Mouse (Mus musculus) MEL-GATA-1-ER (cell line): ENCODE measurements around the gene Scp2.
A peak's percentile ranks its signal among the peaks of the same experiment; 100 is the strongest.
"Not testable (repeated sequence)": the region's sequence is repeated elsewhere in the genome, so short reads cannot be mapped to it uniquely, and the experiment has no call there.

Experiments
- DNase-seq: peaks from one replicate; pipeline ENCODE4 v3.0.0-alpha.2; 2012; ENCODE audit warnings: low read depth; ENCODE audit errors: extremely low read depth

The Scp2 gene

DNA sequence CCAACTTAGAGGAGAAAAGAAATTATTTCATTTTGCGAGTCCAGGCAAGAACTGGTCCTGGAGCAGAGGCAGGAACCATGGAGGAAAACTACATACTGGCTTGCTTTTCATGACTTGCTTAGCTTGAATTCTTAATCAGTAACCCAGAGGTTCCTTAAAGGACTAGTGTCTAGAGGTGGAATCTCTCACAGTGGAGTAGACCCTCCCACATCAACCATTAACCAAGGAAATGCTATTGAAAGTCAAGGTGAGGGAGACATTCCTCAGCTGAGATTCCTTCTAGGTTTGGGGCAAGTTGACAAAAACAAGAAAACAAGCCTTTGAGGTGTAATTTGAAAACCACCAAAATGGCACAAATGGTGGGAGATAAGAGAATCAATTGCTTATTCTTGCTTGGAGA lies at the start of gene Scp2:
Scp2 (minus strand) TSS at position 119 of the 400 bp plus-strand sequence.
- no peak for DNase-seq

- peak; percentile 43 for DNase-seq
Observed at GRCm38 (mm10) chr4:108192821-108193323, 48.1 kb upstream of the Scp2 start.

DNA sequence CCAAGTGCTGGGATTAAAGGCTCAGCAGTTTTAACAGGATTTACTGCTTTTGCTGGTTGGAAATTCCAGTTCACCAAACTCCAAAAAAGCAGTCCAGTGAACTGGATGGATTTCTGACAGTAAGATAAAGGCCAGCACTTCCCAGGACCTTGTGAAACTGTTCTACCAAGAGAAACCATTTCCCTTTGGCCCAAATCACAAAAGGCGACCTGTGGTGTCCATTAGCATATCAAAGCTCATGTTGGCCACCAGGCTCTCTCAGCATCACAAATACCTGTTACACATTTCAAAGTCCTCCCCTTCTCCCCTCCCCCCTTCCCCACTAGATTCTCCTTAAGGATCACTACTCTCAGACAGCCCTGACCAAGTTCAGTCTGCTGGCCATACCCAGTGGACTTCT lies 37.5 kb upstream of the Scp2 start:
- no peak for DNase-seq

DNA sequence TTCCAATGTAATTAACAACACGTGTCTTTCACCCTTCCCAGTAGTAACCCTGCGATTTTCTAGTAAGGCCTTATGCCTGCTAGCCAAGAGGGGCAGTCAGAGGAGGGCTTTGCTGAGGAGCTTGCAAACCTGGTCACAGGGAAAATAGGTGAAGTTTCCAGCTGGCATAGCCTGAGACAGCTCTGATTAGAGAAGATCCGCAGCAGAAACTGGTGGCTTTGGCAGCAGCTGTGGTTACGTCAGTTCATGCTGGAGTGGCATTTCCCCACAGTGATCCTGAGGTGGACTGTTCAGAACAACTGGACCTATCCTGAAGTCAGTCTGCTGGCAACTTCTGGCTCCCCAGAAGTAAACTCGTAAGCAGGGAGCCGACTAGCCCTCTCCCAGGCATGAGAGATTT lies 23.3 kb upstream of the Scp2 start:
- DNase-seq, result no peak

DNA sequence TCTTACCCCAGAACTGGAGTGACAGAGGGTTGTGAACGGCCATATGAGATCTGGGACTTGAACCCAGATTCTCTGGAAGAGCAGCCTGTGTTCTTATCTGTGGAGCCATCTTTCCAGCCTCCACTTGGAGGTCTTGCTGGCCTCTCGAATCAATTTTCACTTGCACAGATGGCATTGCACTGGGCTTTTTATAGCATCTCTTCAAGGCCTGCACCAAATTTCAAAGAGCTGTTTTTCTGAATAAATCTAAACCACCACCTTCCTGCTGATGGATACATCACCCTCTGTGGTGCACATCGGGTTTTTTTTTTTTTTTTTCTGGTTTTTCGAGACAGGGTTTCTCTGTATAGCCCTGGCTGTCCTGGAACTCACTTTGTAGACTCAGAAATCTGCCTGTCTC lies 22.1 kb upstream of the Scp2 start:
- no peak for DNase-seq

- DNase-seq, result no peak
Observed at GRCm38 (mm10) chr4:108165152-108165895, 20.5 kb upstream of the Scp2 start, which contains the start of gene Echdc2. Gene Echdc2, plus strand, starts transcription at chr4:108165437.

DNA sequence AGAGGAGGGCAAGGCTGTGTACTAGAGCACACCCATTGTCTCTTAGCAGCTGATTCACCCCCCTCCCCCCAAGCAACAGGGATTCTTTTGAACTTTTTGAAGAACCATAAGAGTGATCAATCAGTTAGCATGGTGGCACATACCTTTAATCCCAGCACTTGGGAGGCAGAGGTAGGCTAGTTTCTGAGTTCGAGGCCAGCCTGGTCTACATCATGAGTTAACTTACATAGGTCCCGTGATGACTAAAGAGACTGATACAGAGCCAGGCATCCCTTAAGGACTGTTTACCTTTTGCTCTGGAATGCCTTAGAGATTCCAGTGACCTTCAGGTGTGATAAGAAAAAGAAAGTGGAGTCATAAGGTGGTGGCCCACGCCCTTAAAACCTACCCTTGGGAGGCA lies 18.5 kb upstream of the Scp2 start:
- DNase-seq, result no peak

GRCm38 (mm10) chr4:108161936-108162335 lies 17.1 kb upstream of the Scp2 start:
- no peak for DNase-seq

DNA sequence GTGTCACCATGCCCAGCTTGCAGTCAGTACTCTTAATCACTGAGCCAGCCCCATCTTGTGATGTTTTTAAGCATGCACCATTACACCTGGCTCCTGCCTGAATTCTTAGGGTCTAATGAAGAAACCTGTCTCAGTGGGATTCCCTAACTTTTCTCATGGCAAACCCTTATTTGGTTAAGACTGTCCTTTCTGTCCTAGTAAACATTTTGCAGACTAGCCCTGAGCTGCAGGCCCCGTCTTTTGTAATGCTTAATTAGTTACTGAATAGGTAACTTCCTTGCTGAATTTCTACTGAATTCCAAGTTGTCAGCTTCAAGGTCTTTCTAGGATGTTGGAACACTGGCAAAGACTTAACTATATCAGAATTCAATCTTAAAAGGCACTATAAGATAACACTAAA lies 10.3 kb upstream of the Scp2 start:
- DNase-seq, result not testable (repeated sequence)

DNA sequence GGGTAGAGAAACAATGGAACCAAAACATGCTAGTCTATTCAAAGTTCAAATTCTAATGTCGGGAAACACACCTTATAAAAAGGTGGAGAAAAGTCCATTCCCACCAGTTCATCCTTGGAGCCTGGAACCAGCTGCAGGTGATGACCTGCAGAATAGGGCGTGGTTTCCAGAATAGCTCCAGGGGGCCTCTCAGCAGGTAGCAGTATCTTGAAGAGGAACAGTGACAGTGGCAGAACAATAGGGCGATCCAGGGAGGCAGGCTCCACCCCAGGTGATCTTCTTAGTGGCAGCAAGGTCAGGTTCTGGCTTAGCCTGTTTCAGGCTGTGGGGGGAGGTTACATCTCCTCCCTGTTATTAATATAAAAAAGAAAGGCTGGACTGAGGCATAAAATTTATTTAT lies 756 bp upstream of the Scp2 start:
- DNase-seq, result not testable (repeated sequence)

DNA sequence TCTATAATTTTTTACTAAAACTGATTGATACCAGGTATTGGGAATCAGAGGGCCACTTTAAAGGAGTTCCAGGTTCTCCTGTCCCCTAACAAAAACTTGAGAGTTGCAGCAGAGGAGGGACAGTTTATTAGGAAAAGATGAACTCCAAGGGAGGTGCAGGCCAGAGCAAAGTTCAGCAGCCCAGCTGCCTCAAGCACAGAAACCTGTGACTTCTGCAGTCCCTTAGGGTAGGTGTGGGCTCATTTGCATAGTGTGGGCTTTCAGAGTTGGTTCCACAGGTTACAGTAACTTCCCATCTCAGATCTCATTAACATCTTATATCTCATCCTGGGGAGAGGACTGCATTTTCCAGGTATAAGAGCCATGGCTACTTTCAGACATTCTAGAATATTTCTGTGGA lies 1.0 kb downstream of the Scp2 start:
- DNase-seq, result no peak

GRCm38 (mm10) chr4:108143178-108143577 lies 1.6 kb downstream of the Scp2 start:
- DNase-seq, result not testable (repeated sequence)

DNA sequence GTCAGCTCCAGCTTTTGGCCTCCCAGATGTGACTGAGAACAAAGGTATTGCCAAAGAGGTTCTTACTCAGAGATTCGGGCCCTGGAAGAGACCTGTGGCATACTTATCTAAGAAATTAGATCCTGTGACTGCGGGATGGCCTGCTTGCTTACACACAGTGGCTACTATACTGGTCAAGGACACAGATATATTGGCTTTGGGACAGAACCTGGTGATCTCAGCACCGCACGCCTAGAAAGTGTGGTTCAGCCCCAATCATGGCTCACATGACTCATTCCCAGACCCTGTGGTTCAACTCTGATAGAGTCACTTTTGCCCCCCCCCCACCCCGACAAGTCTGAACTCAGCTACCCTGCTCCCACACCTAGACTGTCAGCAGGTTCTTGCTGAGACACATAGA lies 7.9 kb downstream of the Scp2 start:
- DNase-seq, result no peak

DNA sequence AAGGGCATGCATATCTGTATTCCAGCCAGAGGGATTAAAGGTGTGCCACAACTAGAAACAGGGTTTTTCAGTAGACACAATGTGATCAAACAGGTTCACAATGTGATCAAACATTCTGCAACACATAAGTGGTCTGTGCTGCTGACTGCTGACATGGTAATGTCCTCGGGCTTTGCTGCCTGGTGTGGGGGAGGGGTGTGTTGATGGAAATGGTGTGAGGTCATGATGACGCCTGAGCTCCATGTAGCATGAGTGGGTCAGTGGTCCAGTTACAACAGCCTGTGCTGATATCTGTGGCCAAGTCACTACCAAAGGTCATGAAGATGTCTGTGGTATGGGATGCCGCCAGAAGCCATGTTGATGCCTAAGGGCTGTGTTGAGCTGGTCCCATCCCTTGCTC lies 14.3 kb downstream of the Scp2 start:
- no peak for DNase-seq

DNA sequence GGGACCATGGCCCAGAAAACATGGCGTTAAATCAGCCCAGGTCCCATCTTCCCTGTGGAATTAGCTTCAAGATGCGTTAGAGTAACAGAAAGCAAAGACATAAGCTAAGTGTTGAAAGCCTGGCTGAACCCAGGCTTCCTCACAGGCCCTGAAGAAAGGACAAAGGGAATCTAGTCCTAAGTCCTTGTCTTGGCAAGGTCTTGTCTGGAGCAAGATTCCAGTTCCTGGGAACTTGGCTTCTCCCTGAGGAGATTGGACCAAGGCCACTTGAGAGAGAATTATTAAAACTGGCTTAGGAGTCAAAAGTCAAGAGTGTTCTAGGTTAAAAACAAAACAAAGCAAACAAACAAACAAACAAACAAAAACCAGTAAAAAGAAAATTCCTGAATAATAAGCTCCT lies 16.5 kb downstream of the Scp2 start:
- DNase-seq, result no peak

DNA sequence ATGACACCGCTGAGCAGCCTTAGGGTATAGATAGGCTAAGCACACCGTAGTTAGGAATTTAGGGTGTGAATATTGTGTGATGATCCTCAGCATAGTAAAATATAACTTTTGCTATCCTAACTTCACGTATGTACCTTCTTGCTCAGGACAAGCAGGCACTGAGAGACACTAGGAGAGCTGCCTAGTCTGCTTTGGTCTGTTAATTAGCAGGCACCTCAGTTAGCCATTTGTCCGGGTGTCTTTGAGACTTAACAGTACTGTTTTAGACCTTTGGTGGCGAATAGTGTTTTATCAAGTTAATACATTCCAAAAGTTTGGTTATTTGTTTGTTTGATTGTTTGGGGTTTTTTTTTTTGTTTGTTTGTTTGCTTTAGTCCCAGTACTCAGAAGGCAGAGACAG lies 17.3 kb downstream of the Scp2 start:
- DNase-seq, result no peak

DNA sequence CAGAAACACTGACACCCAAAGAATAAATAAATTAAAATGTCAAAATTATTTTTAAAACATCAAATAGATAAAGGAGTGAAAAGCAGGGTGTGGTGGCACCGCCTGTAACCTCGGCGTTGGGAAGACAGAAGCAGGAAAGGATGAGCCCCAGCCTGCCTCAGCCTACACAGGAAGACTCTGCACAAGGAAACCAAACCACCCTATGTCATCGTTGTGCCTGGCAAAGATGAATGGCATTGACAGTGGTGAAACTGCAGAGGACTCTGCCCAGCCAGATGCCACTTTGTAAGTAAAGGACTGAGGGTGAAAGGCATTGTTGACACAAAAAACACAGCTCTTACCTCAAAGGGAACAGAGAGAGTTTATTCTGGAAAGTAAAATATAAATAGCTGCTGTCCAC lies 18.5 kb downstream of the Scp2 start:
- no peak for DNase-seq

- no peak for DNase-seq
Observed at GRCm38 (mm10) chr4:108124104-108124503, 20.7 kb downstream of the Scp2 start.

GRCm38 (mm10) chr4:108117924-108118876 lies 26.6 kb downstream of the Scp2 start:
- peak; percentile 95 for DNase-seq

DNA sequence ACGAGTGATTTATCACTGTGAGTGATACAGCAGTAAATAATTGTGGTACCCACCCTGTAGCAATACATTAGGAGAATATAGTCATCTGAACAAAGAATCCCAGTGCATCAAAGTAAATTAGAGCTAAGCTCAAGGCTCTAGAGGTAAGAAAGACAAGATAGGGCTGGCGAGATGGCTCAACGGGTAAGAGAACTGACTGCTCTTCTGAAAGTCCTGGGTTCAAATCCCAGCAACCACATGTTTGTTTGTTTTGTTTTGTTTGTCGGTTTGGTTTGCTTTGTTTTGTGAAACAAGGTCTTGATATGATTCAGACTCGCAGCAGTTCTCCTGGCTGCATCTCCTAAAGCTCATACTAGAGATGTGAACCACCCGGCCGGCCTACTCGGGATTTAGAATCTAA lies 27.3 kb downstream of the Scp2 start:
- DNase-seq, result no peak

GRCm38 (mm10) chr4:108116466-108116865 lies 28.3 kb downstream of the Scp2 start:
- DNase-seq, result no peak

DNA sequence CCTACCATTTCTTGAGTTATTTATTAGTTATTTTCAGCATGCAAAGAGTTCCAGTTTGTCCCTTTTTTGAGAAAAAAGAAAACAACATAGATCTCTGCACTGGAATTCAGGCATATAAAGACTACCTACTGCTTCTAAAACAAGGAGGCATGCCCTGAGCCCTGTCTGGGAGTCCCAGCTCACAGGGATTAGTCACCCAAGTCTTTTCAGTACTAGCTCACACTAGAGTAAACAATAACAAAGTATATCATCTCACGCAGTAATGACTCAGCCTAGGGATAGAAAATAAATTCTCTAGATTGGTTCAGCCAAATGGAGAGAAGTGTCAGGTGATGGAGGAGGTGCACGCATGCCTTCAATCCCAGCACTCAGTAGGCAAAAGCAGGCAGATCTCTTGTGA lies 34.1 kb downstream of the Scp2 start:
- DNase-seq, result no peak
